Mouse (Mus musculus): ENCODE measurements at regions not wholly inside any gene's neighbourhood (a gene's known extent, or its start where the extent isn't known, plus 50 kb on each side); places are given as distances from the start of the nearest gene placed in this dataset.

DNA sequence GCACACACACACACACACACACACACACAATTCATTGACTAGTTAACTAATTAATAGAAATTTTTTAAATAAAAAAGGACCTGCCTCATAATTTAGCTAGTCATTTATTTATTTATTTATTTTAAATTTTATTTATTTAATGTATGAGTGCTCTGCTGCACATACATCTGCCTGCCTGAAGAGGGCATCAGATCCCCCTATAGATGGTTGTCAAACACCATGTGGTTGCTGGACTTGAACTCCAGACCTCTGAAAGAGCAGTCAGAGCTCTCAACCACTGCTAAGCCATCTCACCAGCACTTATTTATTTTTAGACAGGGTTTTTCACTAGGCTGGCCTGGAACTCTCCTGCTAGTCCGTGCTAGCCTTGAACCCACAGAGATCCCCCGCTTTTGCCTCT, 50.6 kb upstream of the Hdhd5 start:
- dilution Hi-C loops (cut with MboI; ENCODE audit: extremely low pct_ligation_motif_present, extremely low pct_unique_long_range_greater_than_20kb, low sequenced_read_pairs), result no loop called here
- Histone ChIP-seq H3K27me3 (replicated peaks) (no peaks in the 10 kb centered on the region), H3K79me2 (replicated peaks; ENCODE audit: control insufficient read depth, extremely low read depth, insufficient read depth, poor library complexity, severe bottlenecking) (no peaks in the 10 kb centered on the region), H3K27ac (ENCODE audit: insufficient read depth, low read depth) (no peak overlapping the region), H3K9me3 (replicated peaks; ENCODE audit: low read length) (no peaks in the 10 kb centered on the region), H3K9ac (ENCODE audit: insufficient read depth, low read depth) (no peak overlapping the region), H3K4me2 (ENCODE audit: insufficient read depth, low read depth, poor library complexity, severe bottlenecking) (no peak overlapping the region), H3K4me3 (replicated peaks in 1 of 3; ENCODE audit: low read depth in 2 of 3, low read length in 2 of 3, poor library complexity in 1 of 3) (no peak overlapping the region), H3K36me3 (replicated peaks in 1 of 2; ENCODE audit: control insufficient read depth in 1 of 2, insufficient read depth in 1 of 2, low read length in 1 of 2) (no peaks in the 10 kb centered on the region), H3K4me1 (ENCODE audit: control insufficient read depth in 1 of 2, insufficient read depth in 2 of 2) (peaks cover 18 to 61% of the 10 kb centered on the region in 2 experiments)
- DNase-seq (ENCODE audit: extremely low read depth), result no peak
- TF ChIP-seq CTCF (conservative IDR thresholded peaks at IDR 0.05 in 1 of 2, IDR thresholded peaks at IDR 0.05 in 1 of 2; ENCODE audit: low read depth in 2 of 2, low read length in 2 of 2) (peak in 1 of 2 experiments; percentile 38; a peak in 2 of 4 replicates), MYC (IDR thresholded peaks at IDR 0.05; ENCODE audit: low read depth, low read length) (peak; percentile 74; the same call in 1 of the 2 replicates), RAD21 (IDR thresholded peaks at IDR 0.05; ENCODE audit: low read depth, low read length) (peak; percentile 8), UBTF (IDR thresholded peaks at IDR 0.05; ENCODE audit: low read depth, low read length) (no peak), POLR2AphosphoS2 (IDR thresholded peaks at IDR 0.05; ENCODE audit: low read depth, low read length) (no peak), HCFC1 (IDR thresholded peaks at IDR 0.05; ENCODE audit: low read depth, low read length) (no peak)
- in situ Hi-C loops (cut with MboI; ENCODE audit: low pct_ligation_motif_present, low pct_unique_long_range_greater_than_20kb, low sequenced_read_pairs), result no loop called here

All from CH12.LX (cell line).